Mouse (Mus musculus): ENCODE measurements around the gene Atg9a. TPM values are rescaled to one million over a fixed set of nuclear protein-coding genes. Genes with fewer than 3 reads are reported as not detected.
"Not testable (repeated sequence)": the region's sequence is repeated elsewhere in the genome, so short reads cannot be mapped to it uniquely, and the experiment has no call there.

The Atg9a gene
- total RNA-seq (2022) = 100 to 1,000 TPM in 2 of 4 experiments, 10 to 100 TPM in 2; 97.6 to 119 (median 105) TPM

GRCm38 (mm10) chr1:75191622-75192402 lies at the start of gene Atg9a, which contains the start of gene Ankzf1:
Atg9a (minus strand) TSS chr1:75192196.
Ankzf1 (plus strand) TSS chr1:75192151.
- DNase-seq (ENCODE audit: low spot score in 2 of 2) = peak; percentile 96 to 99

GRCm38 (mm10) chr1:75239591-75239990 lies 47.6 kb upstream of the Atg9a start:
- peak in 1 of 2 experiments; percentile 77 for DNase-seq (ENCODE audit: low spot score in 2 of 2)

GRCm38 (mm10) chr1:75236117-75237050 lies 44.4 kb upstream of the Atg9a start, which contains the start of gene Dnajb2:
Dnajb2 (plus strand) TSS chr1:75236406.
- DNase-seq (ENCODE audit: low spot score in 2 of 2) = peak; percentile 80 to 82

- DNase-seq (ENCODE audit: low spot score in 2 of 2) = peak; percentile 73 to 77
Observed at GRCm38 (mm10) chr1:75234606-75235005, 42.6 kb upstream of the Atg9a start.

GRCm38 (mm10) chr1:75232489-75232888 lies 40.5 kb upstream of the Atg9a start:
- not testable (repeated sequence) for DNase-seq (ENCODE audit: low spot score in 2 of 2)

GRCm38 (mm10) chr1:75231664-75232152 lies 39.7 kb upstream of the Atg9a start, which contains the start of gene A630095N17Rik:
A630095N17Rik (minus strand) TSS chr1:75232102.
- DNase-seq (ENCODE audit: low spot score in 2 of 2) = no peak

- DNase-seq (ENCODE audit: low spot score in 2 of 2) = no peak
Observed at GRCm38 (mm10) chr1:75231224-75231623, 39.2 kb upstream of the Atg9a start.

GRCm38 (mm10) chr1:75230335-75230994 lies 38.5 kb upstream of the Atg9a start:
- DNase-seq (ENCODE audit: low spot score in 2 of 2) = no peak

GRCm38 (mm10) chr1:75229158-75229557 lies 37.2 kb upstream of the Atg9a start:
- DNase-seq (ENCODE audit: low spot score in 2 of 2) = no peak

- DNase-seq (ENCODE audit: low spot score in 2 of 2) = no peak
Observed at GRCm38 (mm10) chr1:75227653-75228052, 35.7 kb upstream of the Atg9a start.

GRCm38 (mm10) chr1:75226138-75226537 lies 34.1 kb upstream of the Atg9a start:
- no peak for DNase-seq (ENCODE audit: low spot score in 2 of 2)

- no peak for DNase-seq (ENCODE audit: low spot score in 2 of 2)
Observed at GRCm38 (mm10) chr1:75225473-75225872, 33.5 kb upstream of the Atg9a start.

GRCm38 (mm10) chr1:75223532-75223931 lies 31.5 kb upstream of the Atg9a start:
- no peak for DNase-seq (ENCODE audit: low spot score in 2 of 2)

- no peak for DNase-seq (ENCODE audit: low spot score in 2 of 2)
Observed at GRCm38 (mm10) chr1:75222926-75223325, 30.9 kb upstream of the Atg9a start.

- no peak for DNase-seq (ENCODE audit: low spot score in 2 of 2)
Observed at GRCm38 (mm10) chr1:75221538-75221937, 29.5 kb upstream of the Atg9a start.

GRCm38 (mm10) chr1:75219531-75219930 lies 27.5 kb upstream of the Atg9a start, which contains the start of gene Tuba4a:
Tuba4a (minus strand) TSS chr1:75219865.
- peak in 1 of 2 experiments; percentile 22 for DNase-seq (ENCODE audit: low spot score in 2 of 2)

- peak; percentile 88 to 92 for DNase-seq (ENCODE audit: low spot score in 2 of 2)
Observed at GRCm38 (mm10) chr1:75219078-75219477, 27.1 kb upstream of the Atg9a start.

- peak; percentile 67 to 73 for DNase-seq (ENCODE audit: low spot score in 2 of 2)
Observed at GRCm38 (mm10) chr1:75218227-75219001, 26.4 kb upstream of the Atg9a start.

- peak in 1 of 2 experiments; percentile 38 for DNase-seq (ENCODE audit: low spot score in 2 of 2)
Observed at GRCm38 (mm10) chr1:75217893-75218226, 25.9 kb upstream of the Atg9a start.
